Mouse (Mus musculus) limb, embryonic 14.5 days (tissue): ENCODE measurements around the gene Ccdc12. TPM values are rescaled to one million over a fixed set of nuclear protein-coding genes. Genes with fewer than 3 reads are reported as not detected.
A peak's percentile ranks its signal among the peaks of the same experiment; 100 is the strongest.

ENCODE experiments used
- ATAC-seq: fragments of 200-750 bp; cut with Nextera tagmentation; 2 replicates; pipeline ENCODE4 v1.8.0; 2017; ENCODE audit warnings: low read depth, moderate number of reproducible peaks, moderate TSS enrichment; ENCODE audit not compliant: low FRiP score
- DNase-seq: peaks from one replicate; pipeline ENCODE4 v3.0.0-alpha.2; 2015; ENCODE audit warnings: low spot score
- H3K27ac ChIP-seq: fragments of 300-500 bp; sonication (generic); replicated peaks from 2 replicates; pipeline ENCODE4 v1.5.1; 2014; ENCODE audit warnings: low read depth, mild to moderate bottlenecking, low read length, moderate library complexity, mixed read lengths
- H3K27me3 ChIP-seq: fragments of 300-500 bp; sonication (generic); 2 replicates; pipeline ENCODE4 v1.6.1; 2014; ENCODE audit warnings: low read length, mixed read lengths; ENCODE audit not compliant: control insufficient read depth, insufficient read depth
- H3K36me3 ChIP-seq: fragments of 300-500 bp; sonication (generic); 2 replicates; pipeline ENCODE4 v1.6.1; 2014; ENCODE audit warnings: mild to moderate bottlenecking, low read length, moderate library complexity, mixed read lengths; ENCODE audit not compliant: control insufficient read depth, insufficient read depth
- H3K4me1 ChIP-seq: fragments of 300-500 bp; sonication (generic); 2 replicates; pipeline ENCODE4 v1.6.1; 2014; ENCODE audit warnings: antibody characterized with exemption, low read length, mixed read lengths; ENCODE audit not compliant: control insufficient read depth, insufficient read depth
- H3K4me2 ChIP-seq: fragments of 300-500 bp; sonication (generic); replicated peaks from 2 replicates; pipeline ENCODE4 v1.6.1; 2014; ENCODE audit warnings: low read depth, mild to moderate bottlenecking, low read length, moderate library complexity; ENCODE audit not compliant: severe bottlenecking
- H3K4me3 ChIP-seq: fragments of 300-500 bp; sonication (generic); replicated peaks from 2 replicates; pipeline ENCODE4 v1.5.1; 2014; ENCODE audit warnings: low read length
- H3K9ac ChIP-seq: fragments of 300-500 bp; sonication (generic); 2 replicates; pipeline ENCODE4 v1.6.1; 2014; ENCODE audit warnings: mild to moderate bottlenecking, low read depth, low read length, moderate library complexity; ENCODE audit not compliant: severe bottlenecking
- H3K9me3 ChIP-seq: fragments of 300-500 bp; sonication (generic); 2 replicates; pipeline ENCODE4 v1.6.1; 2016; ENCODE audit warnings: low read length; ENCODE audit not compliant: control insufficient read depth
- POLR2A ChIP-seq: fragments of 200-500 bp; IDR thresholded peaks from 2 replicates; pipeline ENCODE4 v1.8.0; 2012; ENCODE audit warnings: inconsistent platforms, mild to moderate bottlenecking, moderate library complexity, borderline replicate concordance; ENCODE audit not compliant: insufficient read depth, insufficient read length; ENCODE audit errors: extremely low read depth
- WGBS: fragments of 180-500 bp; shearing (Covaris S2); extraction: QIAGEN DNeasy Blood & Tissue Kit; methylation state at CpG from one replicate; pipeline ENCODE4 v1.1.7; 2014; 5-methylcytosine and 5-hydroxymethylcytosine counted together
- polyA plus RNA-seq, 2 experiments: library from polyadenylated mRNA; depleted of rRNA in 1 of 2; stranded (reverse) in 1 of 2; unstranded in 1 of 2; fragments of >200 nt; fragmentation: Nextera tagmentation in 1 of 2; extraction: Ambion mirVana in 1 of 2; gene quantifications; 2 replicates each; pipeline versions ENCODE4 v1.2.1 to v1.2.3; 2012 to 2014

The Ccdc12 gene
- polyA plus RNA-seq, 2 experiments = 83.8 to 102 TPM

DNA sequence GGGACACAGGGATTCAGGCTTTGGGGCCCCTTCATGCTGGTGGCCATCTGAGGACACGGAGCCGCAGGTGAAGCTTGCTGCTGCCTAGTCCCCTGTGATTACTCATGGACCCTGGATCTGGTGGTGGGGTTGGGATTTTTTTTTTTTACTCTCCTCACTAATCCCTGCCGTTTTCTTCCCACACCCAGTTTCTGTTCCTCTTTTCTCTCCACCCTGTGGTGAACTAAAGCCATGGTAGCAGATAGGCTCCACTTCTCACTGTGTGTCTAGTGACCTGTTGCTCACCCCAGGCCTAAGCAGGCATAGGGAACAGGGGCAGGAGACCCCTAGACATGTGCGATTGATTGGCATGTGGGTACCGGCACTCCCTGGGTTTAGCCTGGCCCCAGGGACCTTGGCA lies 50.5 kb downstream of the Ccdc12 start:
- ATAC-seq (no peak), DNase-seq (no peak)
- peaks cover 12% of the 10 kb centered on the region; the same call in 1 of the 2 replicates for H3K36me3 ChIP-seq
- no peaks in the 10 kb centered on the region for H3K4me1 ChIP-seq
- no peaks in the 10 kb centered on the region for H3K27me3 ChIP-seq
- H3K4me3 ChIP-seq = no peak overlapping the region
- no peaks in the 10 kb centered on the region for H3K9me3 ChIP-seq
- H3K27ac ChIP-seq = no peak overlapping the region
- H3K4me2 ChIP-seq = no peak overlapping the region
- WGBS = 80% methylated on average over 5 of the region's 5 CpGs
- no peak for TF ChIP-seq POLR2A
- H3K9ac ChIP-seq = no peak overlapping the region

DNA sequence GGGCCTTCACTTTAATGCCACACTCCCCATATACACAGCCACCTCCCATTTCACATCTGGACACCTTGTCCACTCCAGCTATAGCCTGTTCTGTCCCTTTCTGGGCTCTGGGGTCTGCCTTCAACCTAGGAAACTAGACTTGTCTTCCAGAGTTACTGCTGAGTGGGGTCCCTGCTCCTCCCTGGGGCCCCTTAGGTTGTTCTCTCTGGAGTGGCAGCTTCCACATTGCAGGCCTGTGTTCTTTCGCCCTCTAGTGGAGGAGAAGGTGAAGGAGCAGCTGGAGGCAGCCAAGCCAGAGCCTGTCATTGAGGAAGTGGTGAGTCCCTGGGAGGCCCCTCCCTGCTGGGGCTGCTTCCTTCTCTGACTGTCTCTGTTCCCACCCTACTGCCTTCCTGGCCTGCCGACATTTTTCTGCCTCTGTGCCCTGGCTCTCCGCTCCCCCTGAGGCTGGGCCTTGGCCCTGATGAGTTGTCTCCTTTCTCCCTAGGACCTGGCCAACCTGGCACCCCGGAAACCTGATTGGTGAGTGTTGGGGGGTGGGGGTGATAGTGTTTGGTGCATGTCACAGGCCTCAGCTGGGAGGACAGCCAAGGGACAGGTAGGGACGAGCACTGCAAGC lies 53.4 kb downstream of the Ccdc12 start:
- Histone ChIP-seq H3K4me3 (no peak overlapping the region), H3K9ac (no peak overlapping the region; the same call in 1 of the 2 replicates)

DNA sequence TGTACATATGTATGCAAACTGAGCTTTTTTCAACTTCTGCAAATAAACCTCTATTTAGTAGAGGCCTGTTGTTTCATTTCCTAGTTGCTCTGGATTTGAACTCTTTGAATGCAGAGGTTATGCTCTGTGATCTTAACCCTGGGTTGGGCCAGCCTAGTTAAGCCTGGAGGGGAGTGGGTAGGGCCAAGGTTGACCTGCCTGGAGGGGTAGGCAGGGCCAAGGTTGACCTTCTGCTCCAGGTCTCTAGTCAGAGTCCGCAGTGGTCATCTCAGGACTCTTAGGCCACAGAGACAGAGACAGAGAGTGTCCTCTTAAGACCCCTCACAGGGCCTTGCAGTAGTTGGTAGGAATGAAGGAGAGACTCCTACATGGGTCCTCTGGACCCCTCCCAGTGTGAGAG lies 55.2 kb downstream of the Ccdc12 start:
- Histone ChIP-seq H3K9me3 (no peaks in the 10 kb centered on the region), H3K27ac (no peak overlapping the region), H3K9ac (no peak overlapping the region), H3K4me3 (no peak overlapping the region), H3K36me3 (peaks cover 24% of the 10 kb centered on the region), H3K4me1 (no peaks in the 10 kb centered on the region), H3K4me2 (no peak overlapping the region), H3K27me3 (no peaks in the 10 kb centered on the region)
- no peak for TF ChIP-seq POLR2A
- ATAC-seq = no peak
- no peak for DNase-seq
- WGBS = 86% methylated on average over 1 of the region's 1 CpGs

More for the DNA sequence above, 53.4 kb downstream of the Ccdc12 start:
- peak; percentile 69 for ATAC-seq
- DNase-seq = peak; percentile 69
- 37% methylated on average over 5 of the region's 5 CpGs for WGBS
- no peaks in the 10 kb centered on the region for H3K27me3 ChIP-seq
- no peak for TF ChIP-seq POLR2A
- peaks cover 20% of the 10 kb centered on the region for H3K36me3 ChIP-seq
- no peaks in the 10 kb centered on the region for H3K9me3 ChIP-seq
- H3K4me2 ChIP-seq = no peak overlapping the region
- H3K27ac ChIP-seq = no peak overlapping the region
- no peaks in the 10 kb centered on the region for H3K4me1 ChIP-seq

DNA sequence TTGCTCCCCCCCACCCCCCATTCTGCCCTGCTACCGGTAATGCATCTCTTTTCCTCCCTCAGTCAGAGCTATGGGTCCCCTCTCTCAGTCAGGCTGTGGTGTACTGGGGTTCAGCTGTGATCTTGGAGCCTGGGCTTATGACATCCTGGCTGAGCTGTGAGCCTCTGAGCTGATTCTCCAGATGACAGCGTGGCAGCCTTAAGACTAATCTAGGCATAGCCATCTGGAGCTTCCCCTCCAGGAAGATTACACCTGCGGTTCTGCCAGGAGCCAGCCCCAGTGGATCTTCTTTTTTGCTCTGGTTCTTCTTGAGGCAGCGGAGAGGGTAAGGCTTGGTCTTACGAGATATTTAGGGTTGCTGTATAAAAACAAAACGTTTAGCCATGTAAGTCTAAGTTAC lies 55.7 kb downstream of the Ccdc12 start:
- no peak overlapping the region for H3K4me2 ChIP-seq
- DNase-seq = no peak
- H3K9ac ChIP-seq = no peak overlapping the region
- no peak for ATAC-seq
- no peak for TF ChIP-seq POLR2A
- H3K4me3 ChIP-seq = no peak overlapping the region
- no peaks in the 10 kb centered on the region for H3K9me3 ChIP-seq
- WGBS = 91% methylated on average over 6 of the region's 6 CpGs
- H3K4me1 ChIP-seq = no peaks in the 10 kb centered on the region
- no peaks in the 10 kb centered on the region for H3K27me3 ChIP-seq
- no peak overlapping the region for H3K27ac ChIP-seq
- peaks cover 24% of the 10 kb centered on the region for H3K36me3 ChIP-seq

DNA sequence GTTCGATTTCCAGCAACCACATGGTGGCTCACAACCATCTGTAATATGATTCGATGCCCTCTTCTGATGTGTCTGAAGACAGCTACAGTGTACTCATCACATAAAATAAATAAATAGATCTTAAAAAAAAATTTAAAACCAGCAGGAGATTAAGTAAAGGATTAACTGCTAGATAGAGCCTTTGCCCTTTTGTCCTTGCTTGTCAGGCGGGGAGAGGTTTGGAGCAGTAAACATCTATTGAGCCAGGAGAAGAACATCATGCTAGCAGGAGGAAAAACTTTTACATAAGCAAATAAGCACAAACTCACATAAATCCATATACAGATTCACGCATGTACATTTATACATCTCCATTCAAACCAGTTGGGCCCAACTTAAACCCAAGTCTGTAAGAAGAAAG lies 56.2 kb downstream of the Ccdc12 start:
- H3K27me3 ChIP-seq = no peaks in the 10 kb centered on the region
- no peaks in the 10 kb centered on the region for H3K9me3 ChIP-seq
- H3K27ac ChIP-seq = no peak overlapping the region
- no peak overlapping the region for H3K4me2 ChIP-seq
- TF ChIP-seq POLR2A = no peak
- WGBS = 84% methylated on average over 4 of the region's 4 CpGs
- no peak overlapping the region for H3K4me3 ChIP-seq
- no peak for ATAC-seq
- no peaks in the 10 kb centered on the region for H3K4me1 ChIP-seq
- peaks cover 24% of the 10 kb centered on the region for H3K36me3 ChIP-seq
- DNase-seq = no peak
- H3K9ac ChIP-seq = no peak overlapping the region
